Mouse (Mus musculus) intestine, embryonic 15.5 days (tissue): Measurements from ENCODE around the gene Vasp. TPM values are rescaled to one million over a fixed set of nuclear protein-coding genes. Genes with fewer than 3 reads are reported as not detected.
"Not testable (repeated sequence)": the region's sequence is repeated elsewhere in the genome, so short reads cannot be mapped to it uniquely, and the experiment has no call there.

Experiments
- ATAC-seq: fragments of 200-750 bp; cut with Nextera tagmentation; 2 replicates; pipeline ENCODE4 v1.8.0; 2017; ENCODE audit warnings: moderate TSS enrichment, moderate library complexity
- H3K27ac ChIP-seq: fragments of 300-500 bp; sonication (generic); 2 replicates; pipeline ENCODE4 v1.5.1; 2015; ENCODE audit warnings: mild to moderate bottlenecking, inconsistent platforms
- H3K27me3 ChIP-seq: fragments of 300-500 bp; sonication (generic); replicated peaks from 2 replicates; pipeline ENCODE4 v1.6.1; 2015; ENCODE audit warnings: inconsistent platforms
- H3K36me3 ChIP-seq: fragments of 300-500 bp; sonication (generic); 2 replicates; pipeline ENCODE4 v1.6.1; 2015; ENCODE audit warnings: inconsistent platforms
- H3K4me1 ChIP-seq: fragments of 300-500 bp; sonication (generic); replicated peaks from 2 replicates; pipeline ENCODE4 v1.6.1; 2015; ENCODE audit warnings: inconsistent platforms
- H3K4me2 ChIP-seq: fragments of 300-500 bp; sonication (generic); replicated peaks from 2 replicates; pipeline ENCODE4 v1.6.1; 2015; ENCODE audit warnings: mild to moderate bottlenecking, inconsistent platforms
- H3K4me3 ChIP-seq: fragments of 300-500 bp; sonication (generic); replicated peaks from 2 replicates; pipeline ENCODE4 v1.5.1; 2015; ENCODE audit warnings: inconsistent platforms
- H3K9ac ChIP-seq: fragments of 300-500 bp; sonication (generic); 2 replicates; pipeline ENCODE4 v1.6.1; 2015; ENCODE audit warnings: inconsistent platforms
- H3K9me3 ChIP-seq: fragments of 300-500 bp; sonication (generic); 2 replicates; pipeline ENCODE4 v1.6.1; 2016; ENCODE audit warnings: inconsistent platforms
- WGBS: fragments of 180-500 bp; shearing (Covaris S2); methylation state at CpG from one replicate; pipeline ENCODE4 v1.1.7; 2015; 5-methylcytosine and 5-hydroxymethylcytosine counted together
- polyA plus RNA-seq: library from polyadenylated mRNA; unstranded; fragments of >200 nt; fragmentation: Nextera tagmentation; extraction: Ambion mirVana; gene quantifications from 2 replicates; pipeline ENCODE4 v1.2.1, GENCODE M21; 2015

Gene Vasp
- polyA plus RNA-seq, 1 experiment from 2014 or later: 114 TPM

DNA sequence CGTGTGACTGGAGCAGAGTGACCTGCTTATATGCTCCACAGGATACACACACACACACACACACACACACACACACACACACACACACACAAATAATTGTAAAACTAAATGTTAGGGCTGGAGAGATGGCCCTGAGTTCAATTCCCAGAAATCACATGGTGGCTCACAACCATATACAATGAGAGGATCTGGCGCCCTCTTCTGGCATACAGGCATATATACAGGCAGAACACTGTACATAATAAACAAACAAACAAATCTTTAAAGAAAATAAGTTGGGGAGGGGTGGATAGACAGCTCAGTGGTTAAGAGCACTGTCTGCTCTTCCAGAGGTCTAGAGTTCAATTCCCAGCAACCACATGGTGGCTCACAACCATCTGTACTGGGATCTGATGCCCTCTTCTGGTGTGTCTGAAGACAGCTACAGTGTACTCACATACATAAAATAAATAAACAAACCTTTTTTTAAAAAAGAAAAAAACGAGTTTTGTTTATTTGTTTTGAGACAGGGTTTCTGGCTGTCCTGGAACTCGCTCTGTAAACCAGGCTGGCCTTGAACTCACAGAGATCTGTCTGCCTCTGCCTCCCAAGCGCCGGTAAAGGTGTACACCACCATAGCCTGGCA lies 10.2 kb upstream of the Vasp start:
- peak; percentile 5; the same call in 1 of the 2 replicates for ATAC-seq
- peaks cover 46% of the 10 kb centered on the region for H3K27me3 ChIP-seq

DNA sequence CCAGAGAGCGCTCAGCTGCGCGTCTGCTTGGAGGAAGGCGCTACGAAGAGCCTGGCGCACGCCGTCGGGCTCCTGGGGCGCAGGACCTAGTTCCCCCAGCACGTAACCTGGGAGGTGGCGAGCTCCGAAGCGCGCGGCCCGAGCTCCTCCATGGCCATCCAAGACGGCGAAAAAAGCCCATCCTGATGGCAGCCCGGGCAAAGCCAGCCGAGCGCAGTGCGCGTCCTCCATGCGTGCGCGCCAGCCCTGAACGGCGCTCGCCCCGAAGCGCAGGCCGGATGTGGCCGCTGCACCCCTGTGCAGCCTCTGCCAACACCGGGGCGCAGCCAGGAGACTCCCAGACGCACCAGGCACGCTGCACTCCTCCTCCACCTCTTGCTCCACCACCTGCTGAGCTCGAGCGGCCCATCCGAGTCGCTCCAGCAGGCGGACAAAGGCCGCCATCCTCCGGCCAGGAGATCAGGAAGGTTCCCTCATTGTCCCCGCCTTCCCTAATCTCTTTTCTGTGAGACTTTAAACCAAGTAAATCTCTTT lies 8.0 kb upstream of the Vasp start, which contains the start of gene Ppm1n:
Gene Ppm1n, minus strand, starts transcription at position 484 of the 534 bp plus-strand sequence.
- Histone ChIP-seq H3K9me3 (no peaks in the 10 kb centered on the region), H3K4me2 (peak within 1 kb of the TSS; percentile 61), H3K9ac (no peak within 1 kb of the TSS), H3K27me3 (peaks cover 46% of the 10 kb centered on the region), H3K4me3 (peak within 1 kb of the TSS; percentile 28), H3K36me3 (no peaks in the 10 kb centered on the region), H3K27ac (no peak within 1 kb of the TSS), H3K4me1 (peaks cover 12% of the 10 kb centered on the region)
- no peak for ATAC-seq
- WGBS: under 1% methylated on average over 46 of the region's 46 CpGs

More for the DNA sequence above, 10.2 kb upstream of the Vasp start:
- Histone ChIP-seq H3K4me1 (peaks cover 12% of the 10 kb centered on the region), H3K4me2 (peak overlapping the region; percentile 100)
- not testable (repeated sequence) for H3K9me3 ChIP-seq, H3K27ac ChIP-seq, H3K36me3 ChIP-seq, H3K4me3 ChIP-seq, H3K9ac ChIP-seq
- WGBS: 32% methylated on average over 6 of the region's 6 CpGs

DNA sequence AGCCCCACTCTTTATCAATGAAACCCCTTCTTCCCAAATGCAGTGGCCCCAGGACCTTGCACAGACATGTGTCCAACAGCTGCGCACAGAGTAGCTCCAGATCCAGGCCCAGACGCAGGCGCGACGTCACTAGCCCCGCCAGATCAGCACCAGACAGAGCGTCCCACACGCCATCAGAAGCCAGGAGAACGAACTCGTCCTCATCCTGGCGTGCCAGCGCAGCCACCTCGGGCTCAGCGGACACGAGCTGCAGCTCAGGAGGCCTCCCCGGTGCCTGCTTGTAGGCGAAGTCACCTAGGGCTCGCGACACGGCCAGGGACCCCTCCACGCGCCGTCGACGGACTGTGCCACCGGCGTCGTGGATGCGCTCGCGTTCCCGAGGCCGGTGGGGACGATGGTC lies 7.4 kb upstream of the Vasp start:
- H3K9me3 ChIP-seq: no peaks in the 10 kb centered on the region
- H3K27me3 ChIP-seq: peaks cover 46% of the 10 kb centered on the region
- H3K4me3 ChIP-seq: peak overlapping the region; percentile 28
- H3K4me2 ChIP-seq: peak overlapping the region; percentile 61
- 2% methylated on average over 34 of the region's 34 CpGs for WGBS
- no peak overlapping the region for H3K27ac ChIP-seq
- no peak overlapping the region for H3K9ac ChIP-seq
- no peaks in the 10 kb centered on the region for H3K36me3 ChIP-seq
- peaks cover 12% of the 10 kb centered on the region for H3K4me1 ChIP-seq
- no peak for ATAC-seq

DNA sequence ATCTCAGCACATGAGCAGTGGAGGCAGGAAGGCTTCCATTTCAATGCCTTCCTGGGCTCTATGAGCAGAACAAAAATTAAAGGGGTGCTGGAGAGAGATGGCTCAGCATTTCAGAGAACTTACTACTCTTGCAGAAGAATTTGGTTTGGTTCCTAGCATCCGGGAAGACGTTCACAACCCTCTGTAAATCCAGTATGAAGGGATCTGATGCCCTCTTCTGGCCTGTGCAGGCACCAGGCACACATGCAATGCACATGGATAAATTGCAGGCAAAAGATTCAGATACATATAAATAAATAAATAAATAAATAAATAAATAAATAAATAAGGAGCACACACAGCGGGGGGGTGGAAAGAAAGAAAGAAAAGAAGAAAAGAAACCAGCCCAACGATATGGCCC lies 4.6 kb upstream of the Vasp start:
- no peak for ATAC-seq
- WGBS: 53% methylated on average over 4 of the region's 4 CpGs
- H3K4me3 ChIP-seq: no peak overlapping the region
- H3K27me3 ChIP-seq: peaks cover 36% of the 10 kb centered on the region
- H3K36me3 ChIP-seq: no peaks in the 10 kb centered on the region
- H3K27ac ChIP-seq: no peak overlapping the region
- no peak overlapping the region for H3K4me2 ChIP-seq
- no peak overlapping the region for H3K9ac ChIP-seq
- peaks cover 6% of the 10 kb centered on the region; the same call in 1 of the 2 replicates for H3K4me1 ChIP-seq
- H3K9me3 ChIP-seq: no peaks in the 10 kb centered on the region

DNA sequence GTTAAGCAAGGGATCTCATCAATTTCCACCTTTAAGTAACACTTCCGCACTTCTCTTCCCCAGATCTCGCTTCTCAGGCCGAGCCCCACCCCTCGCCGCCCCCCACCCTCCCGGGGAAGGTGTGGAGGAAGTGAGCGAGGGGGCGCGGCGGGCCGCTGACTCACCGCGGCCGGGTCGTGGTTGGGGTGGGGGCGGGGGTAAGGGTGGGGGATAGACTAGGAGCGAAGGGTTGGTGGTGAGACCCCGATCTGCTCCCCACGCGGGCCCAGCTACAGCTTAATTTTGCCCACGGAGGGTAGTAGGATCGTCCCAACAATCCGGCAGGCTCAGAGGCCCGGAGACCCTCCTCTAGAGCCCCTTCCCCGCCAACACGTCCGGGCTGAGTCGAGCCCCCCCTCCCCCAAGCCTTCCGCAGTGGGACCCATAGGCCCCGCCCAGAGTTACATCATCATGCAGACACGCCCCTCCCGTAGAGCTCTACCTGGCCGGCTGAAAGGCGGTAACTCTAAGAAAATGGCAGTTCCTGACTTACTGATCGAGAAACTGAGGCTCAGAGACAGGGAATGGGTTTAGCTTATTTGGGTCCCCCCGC lies 652 bp upstream of the Vasp start:
- H3K4me3 ChIP-seq: peak overlapping the region; percentile 99
- H3K4me2 ChIP-seq: peak overlapping the region; percentile 93
- H3K36me3 ChIP-seq: no peaks in the 10 kb centered on the region
- H3K4me1 ChIP-seq: peaks cover 21% of the 10 kb centered on the region
- peak; percentile 81 for ATAC-seq
- peak overlapping the region; percentile 98 for H3K27ac ChIP-seq
- peak overlapping the region; percentile 96 for H3K9ac ChIP-seq
- H3K27me3 ChIP-seq: no peaks in the 10 kb centered on the region
- under 1% methylated on average over 36 of the region's 36 CpGs for WGBS
- H3K9me3 ChIP-seq: no peaks in the 10 kb centered on the region

DNA sequence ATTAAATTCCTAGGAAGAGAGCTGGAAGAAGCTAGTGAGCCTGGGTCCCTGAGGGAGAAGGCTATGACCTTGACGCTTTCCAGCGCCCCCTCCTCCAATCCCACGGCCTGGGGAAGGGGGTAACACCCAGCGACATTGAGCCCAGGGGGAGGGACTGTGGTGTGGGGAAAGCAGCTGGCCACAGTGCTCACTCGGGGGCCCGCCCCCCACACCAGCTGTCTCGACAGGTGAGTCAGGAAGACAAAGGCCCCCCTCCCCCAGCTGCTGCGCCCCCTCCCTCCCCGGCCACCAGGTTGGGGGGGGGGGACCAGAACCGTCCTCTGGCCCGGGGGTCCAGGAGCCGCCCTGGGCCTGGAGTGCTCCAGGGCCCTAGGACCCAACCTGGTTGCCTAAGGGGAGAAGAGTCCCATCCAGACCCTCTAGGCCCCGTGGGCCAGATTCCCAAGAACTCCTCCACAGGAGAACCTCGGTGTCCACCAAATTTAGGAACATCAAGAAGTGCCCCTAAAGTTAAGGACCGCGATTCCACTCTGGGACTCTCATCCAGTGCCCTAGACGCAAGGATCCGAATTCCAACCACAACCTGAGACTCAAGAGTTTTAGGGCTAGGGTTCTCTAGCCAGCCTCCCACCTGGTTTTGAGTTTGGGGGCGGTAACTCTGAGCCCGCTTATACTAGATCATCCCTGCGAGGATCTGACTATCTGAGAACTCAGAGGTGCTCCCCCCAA lies 944 bp downstream of the Vasp start:
- Histone ChIP-seq H3K4me3 (peak overlapping the region; percentile 99), H3K4me2 (peak overlapping the region; percentile 93), H3K27ac (peak overlapping the region; percentile 98), H3K36me3 (no peaks in the 10 kb centered on the region), H3K4me1 (peaks cover 35% of the 10 kb centered on the region), H3K9me3 (no peaks in the 10 kb centered on the region), H3K9ac (peak overlapping the region; percentile 96), H3K27me3 (no peaks in the 10 kb centered on the region)
- whole genome bisulfite sequencing: under 1% methylated on average over 21 of the region's 21 CpGs
- no peak for ATAC-seq

DNA sequence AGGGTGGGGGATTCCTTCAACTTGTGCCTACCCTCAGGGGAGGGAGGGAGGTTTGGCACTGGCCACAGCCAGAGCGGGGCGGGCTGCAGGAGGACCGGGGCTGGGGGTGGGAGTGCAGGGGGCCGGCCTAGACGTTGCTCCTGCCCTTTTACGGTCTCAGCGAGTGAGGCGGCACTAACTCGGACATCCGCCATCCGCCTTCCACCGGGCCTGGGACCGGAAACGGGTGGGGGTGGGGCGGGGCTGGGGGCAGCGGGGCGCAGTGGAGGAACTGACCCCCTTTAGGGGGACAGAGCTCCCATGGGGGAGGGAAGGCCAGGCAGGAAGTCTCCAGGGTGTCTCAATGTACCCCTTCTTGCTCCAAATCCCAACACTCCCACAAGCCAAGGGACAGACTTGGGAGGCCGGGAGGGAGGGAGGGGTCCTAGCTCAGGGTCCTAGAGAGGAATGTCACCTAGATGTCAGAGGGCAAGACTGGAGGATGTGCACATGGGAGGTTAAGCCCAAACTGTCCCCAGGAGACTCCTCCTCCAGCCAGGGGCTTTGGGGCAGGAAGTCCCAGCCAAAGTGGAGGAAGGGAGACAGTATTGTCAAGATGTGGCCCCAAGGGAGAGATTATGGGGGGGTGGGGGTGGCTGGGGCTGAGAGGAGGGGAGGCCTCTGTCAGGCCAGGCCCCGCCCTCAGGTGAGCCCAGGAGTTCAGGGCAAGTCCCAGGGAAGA lies 1.7 kb downstream of the Vasp start:
- Histone ChIP-seq H3K4me1 (peaks cover 42% of the 10 kb centered on the region), H3K9me3 (no peaks in the 10 kb centered on the region), H3K27me3 (no peaks in the 10 kb centered on the region), H3K4me2 (peak overlapping the region; percentile 93), H3K36me3 (0 out of 2 replicates have a peak, but pooled peaks cover under 1% of the 10 kb centered on the region), H3K4me3 (peak overlapping the region; percentile 99), H3K9ac (peak overlapping the region; percentile 96), H3K27ac (peak overlapping the region; percentile 98)
- WGBS: 1% methylated on average over 19 of the region's 19 CpGs
- ATAC-seq: peak; percentile 48

DNA sequence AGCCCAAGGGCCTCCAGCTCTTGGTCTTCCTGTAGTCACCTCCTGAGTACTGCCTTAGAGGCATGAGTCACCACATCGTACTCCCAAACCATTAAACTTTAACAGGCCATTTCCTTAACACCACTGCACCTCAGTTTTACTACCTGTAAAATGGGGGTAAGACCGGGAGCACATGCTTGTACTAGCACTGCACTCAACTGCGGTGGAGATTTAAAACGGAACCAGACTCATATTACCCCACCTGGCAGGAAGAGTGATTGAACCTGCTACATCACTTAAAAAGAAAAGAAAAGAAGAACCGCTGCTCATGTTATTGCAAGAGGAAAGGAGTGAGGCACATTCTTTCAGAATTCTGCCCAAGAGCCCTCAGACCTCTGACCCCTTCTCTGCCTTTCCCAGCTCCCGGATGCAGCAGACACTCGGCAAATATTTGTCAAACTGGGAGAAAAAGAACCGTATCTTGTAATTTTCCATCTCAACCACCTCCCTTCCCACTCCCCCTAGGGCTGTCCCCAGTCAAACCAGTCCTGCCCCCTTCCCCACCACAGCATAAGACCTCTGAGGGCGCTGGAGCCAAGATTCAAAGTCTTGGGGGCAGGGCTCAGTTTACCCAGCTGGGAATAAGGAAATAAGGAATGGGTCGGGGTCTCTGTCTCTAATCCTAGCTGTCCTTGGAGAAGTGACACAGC lies 2.5 kb downstream of the Vasp start:
- H3K4me3 ChIP-seq: peak overlapping the region; percentile 99
- 21% methylated on average over 10 of the region's 10 CpGs for WGBS
- ATAC-seq: no peak
- H3K9me3 ChIP-seq: no peaks in the 10 kb centered on the region
- H3K4me2 ChIP-seq: peak overlapping the region; percentile 93
- H3K27me3 ChIP-seq: no peaks in the 10 kb centered on the region
- H3K4me1 ChIP-seq: peaks cover 47% of the 10 kb centered on the region
- H3K27ac ChIP-seq: peak overlapping the region; percentile 98
- peak overlapping the region; percentile 96 for H3K9ac ChIP-seq
- H3K36me3 ChIP-seq: peaks cover 8% of the 10 kb centered on the region

DNA sequence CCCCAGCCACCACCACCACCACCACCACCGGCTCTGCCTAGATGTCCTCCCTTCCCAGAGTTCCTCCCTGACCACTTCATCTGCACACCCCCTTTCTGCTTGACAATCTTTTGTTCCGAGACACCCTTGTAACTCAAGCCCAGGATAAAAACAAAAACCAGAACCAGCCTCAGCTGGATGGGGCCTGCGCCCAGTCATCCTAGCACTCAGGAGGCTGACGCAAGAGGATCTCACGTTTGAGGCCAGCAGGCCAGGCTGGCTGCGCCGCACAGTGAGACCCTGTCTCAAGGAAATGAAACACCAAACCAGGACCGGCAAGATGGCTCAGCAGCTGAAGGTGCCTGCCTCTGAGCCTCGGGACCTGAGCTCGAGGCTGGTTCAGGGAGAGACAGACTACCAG lies 4.6 kb downstream of the Vasp start:
- no peak overlapping the region for H3K4me3 ChIP-seq
- H3K9me3 ChIP-seq: no peaks in the 10 kb centered on the region
- peak overlapping the region; percentile 32; the same call in 1 of the 2 replicates for H3K9ac ChIP-seq
- peaks cover 47% of the 10 kb centered on the region for H3K4me1 ChIP-seq
- H3K27me3 ChIP-seq: no peaks in the 10 kb centered on the region
- peaks cover 21% of the 10 kb centered on the region for H3K36me3 ChIP-seq
- ATAC-seq: no peak
- 60% methylated on average over 10 of the region's 10 CpGs for WGBS
- peak overlapping the region; percentile 52 for H3K4me2 ChIP-seq
- H3K27ac ChIP-seq: peak overlapping the region; percentile 68

DNA sequence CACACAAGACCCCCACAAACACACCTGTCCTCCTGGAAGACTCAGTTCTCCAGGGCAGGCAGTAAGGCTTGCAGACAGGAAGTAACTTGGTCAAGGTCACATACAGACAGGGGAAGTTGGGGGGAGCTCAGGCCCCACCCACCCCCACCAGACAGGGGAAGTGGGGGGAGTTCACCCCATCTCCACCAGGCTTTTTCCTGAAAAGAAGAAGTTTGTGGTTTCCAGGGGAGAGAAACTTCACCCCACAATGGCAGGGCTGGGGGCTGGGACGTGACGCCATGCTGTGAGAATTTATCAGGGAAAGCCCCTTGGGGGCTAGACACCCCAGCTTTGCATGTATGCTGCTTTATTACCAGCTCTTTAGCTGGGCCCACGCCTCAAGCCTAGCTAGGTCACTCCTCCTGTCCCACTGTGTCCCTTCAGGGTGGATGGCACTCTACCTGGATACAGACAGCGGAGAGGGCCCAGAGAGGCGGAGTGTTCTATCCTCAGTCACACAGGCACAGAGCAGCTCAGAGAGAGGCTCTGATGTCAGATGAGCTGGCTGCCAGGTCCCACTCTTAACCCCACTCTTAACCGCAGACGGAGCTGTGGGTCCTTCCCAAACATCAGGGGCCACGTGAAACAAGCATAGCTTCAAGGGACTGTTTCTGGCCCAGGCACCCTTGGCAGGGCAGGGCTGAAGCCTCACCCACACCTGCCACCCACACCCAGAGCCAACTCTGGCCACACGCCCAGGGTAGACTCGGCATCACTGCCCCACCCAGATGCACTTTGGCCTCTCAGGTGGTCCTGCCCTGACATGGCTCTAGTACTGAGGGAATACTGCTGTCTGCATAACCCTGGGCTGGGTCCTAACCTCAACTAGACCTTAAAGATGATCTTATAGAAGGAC lies 5.4 kb downstream of the Vasp start:
- Histone ChIP-seq H3K9ac (peak overlapping the region; percentile 24; the same call in 1 of the 2 replicates), H3K4me1 (peaks cover 47% of the 10 kb centered on the region), H3K4me3 (0 out of 2 replicates have a peak overlapping the region, but pooled peaks have one; percentile 8), H3K36me3 (peaks cover 27% of the 10 kb centered on the region), H3K27ac (peak overlapping the region; percentile 68), H3K9me3 (no peaks in the 10 kb centered on the region), H3K27me3 (no peaks in the 10 kb centered on the region), H3K4me2 (peak overlapping the region; percentile 52)
- WGBS: 66% methylated on average over 10 of the region's 10 CpGs
- ATAC-seq: peak; percentile 54
